Mouse (Mus musculus): Measurements from ENCODE around the gene 1700020A23Rik. TPM values are rescaled to one million over a fixed set of nuclear protein-coding genes. Genes with fewer than 3 reads are reported as not detected.
"Not testable (repeated sequence)": the region's sequence is repeated elsewhere in the genome, so short reads cannot be mapped to it uniquely, and the experiment has no call there.

The 1700020A23Rik gene
- polyA plus RNA-seq (2016; fragmentation: Nextera tagmentation; extraction: Ambion mirVana): 0.28 TPM in 1 of 2 replicates, not detected in the other

DNA sequence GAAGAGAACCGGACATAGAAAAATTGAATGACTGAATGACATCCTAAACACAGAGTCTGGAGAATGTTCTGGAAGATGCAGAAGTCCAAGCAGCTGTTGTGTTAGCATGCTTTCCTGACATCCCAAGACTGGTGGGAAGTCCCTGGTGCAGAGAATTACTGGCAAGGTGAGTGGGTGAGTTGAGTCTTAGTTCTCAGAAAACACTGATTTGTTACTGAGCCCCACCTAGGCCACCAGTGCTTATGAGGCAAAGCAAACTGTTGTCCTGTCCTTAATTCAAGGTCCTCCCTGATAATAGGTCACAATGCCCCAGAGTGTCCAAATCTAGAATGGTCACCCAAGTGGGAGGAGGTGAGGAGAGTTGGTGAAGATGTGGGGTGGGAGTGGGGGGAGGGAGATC is at the start of gene 1700020A23Rik, which contains the start of gene Gm28372:
Gene 1700020A23Rik, plus strand, starts transcription at position 321 of the 400 bp plus-strand sequence.
Gene Gm28372, plus strand, starts transcription at position 301 of the 400 bp plus-strand sequence.
- H3K36me3 ChIP-seq: no peaks in the 10 kb centered on the region
- no peak within 1 kb of the TSS for H3K4me3 ChIP-seq
- H3K27ac ChIP-seq: no peak within 1 kb of the TSS
- no peak for DNase-seq (ENCODE audit: low spot score)
- H3K4me1 ChIP-seq: no peaks in the 10 kb centered on the region
- no peaks in the 10 kb centered on the region for H3K9me3 ChIP-seq
- WGBS: 84% methylated on average over 1 of the region's 1 CpGs
- peaks cover 13% of the 10 kb centered on the region for H3K27me3 ChIP-seq (ENCODE audit: insufficient read depth, poor library complexity, severe bottlenecking)

DNA sequence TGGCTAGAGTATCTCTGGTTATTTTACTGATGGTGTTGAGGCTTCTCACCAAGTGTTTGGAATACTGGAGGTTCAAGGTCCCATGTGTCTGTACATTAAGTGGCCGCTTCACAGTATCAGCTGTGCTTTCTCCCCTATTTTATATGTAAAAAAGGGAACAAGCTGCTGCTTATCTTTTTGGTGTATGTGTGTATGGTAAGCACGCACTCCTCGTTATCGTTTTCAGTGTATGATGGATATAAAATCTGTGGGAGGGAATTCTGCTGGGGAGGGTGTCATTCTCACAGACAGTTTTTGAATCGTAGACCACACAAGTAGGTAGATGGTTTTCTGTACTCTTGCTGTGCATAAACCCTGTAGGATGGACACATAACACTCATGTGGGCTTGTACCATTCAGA is 47.5 kb upstream of the 1700020A23Rik start:
- Histone ChIP-seq H3K27me3 (ENCODE audit: insufficient read depth, poor library complexity, severe bottlenecking) (peaks cover 59% of the 10 kb centered on the region), H3K27ac (no peak overlapping the region)

DNA sequence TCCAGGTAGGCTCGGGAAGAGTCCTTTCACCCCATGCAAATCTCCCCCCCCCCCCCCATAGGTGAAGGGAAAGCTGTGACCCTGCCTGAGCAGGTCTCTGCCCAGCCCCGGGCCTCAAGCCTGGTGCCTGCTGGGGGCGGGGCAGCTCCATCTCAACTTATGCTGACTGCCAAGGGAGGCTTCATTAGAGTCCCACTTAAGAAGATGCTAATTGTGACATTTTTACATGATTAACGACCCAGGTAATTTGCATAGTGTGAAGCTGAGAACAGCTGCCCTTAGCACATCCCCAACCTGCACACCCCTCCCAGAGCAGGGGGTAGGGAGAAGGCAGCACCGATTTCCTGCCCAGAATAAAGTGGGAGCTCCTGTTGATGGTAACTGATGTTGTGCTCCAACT is 46.2 kb upstream of the 1700020A23Rik start:
- Histone ChIP-seq H3K27me3 (ENCODE audit: insufficient read depth, poor library complexity, severe bottlenecking) (peaks cover 72% of the 10 kb centered on the region), H3K36me3 (no peaks in the 10 kb centered on the region), H3K4me3 (no peak overlapping the region), H3K4me1 (peaks cover 12% of the 10 kb centered on the region; the same call in 1 of the 2 replicates), H3K9me3 (no peaks in the 10 kb centered on the region), H3K27ac (no peak overlapping the region)
- no peak for DNase-seq (ENCODE audit: low spot score)
- WGBS: 14% methylated on average over 5 of the region's 5 CpGs

More for the DNA sequence above, 47.5 kb upstream of the 1700020A23Rik start:
- WGBS: 88% methylated on average over 5 of the region's 5 CpGs
- no peak overlapping the region for H3K4me3 ChIP-seq
- H3K9me3 ChIP-seq: no peaks in the 10 kb centered on the region
- DNase-seq (ENCODE audit: low spot score): no peak
- H3K36me3 ChIP-seq: no peaks in the 10 kb centered on the region
- H3K4me1 ChIP-seq: peaks cover 10% of the 10 kb centered on the region; the same call in 1 of the 2 replicates

DNA sequence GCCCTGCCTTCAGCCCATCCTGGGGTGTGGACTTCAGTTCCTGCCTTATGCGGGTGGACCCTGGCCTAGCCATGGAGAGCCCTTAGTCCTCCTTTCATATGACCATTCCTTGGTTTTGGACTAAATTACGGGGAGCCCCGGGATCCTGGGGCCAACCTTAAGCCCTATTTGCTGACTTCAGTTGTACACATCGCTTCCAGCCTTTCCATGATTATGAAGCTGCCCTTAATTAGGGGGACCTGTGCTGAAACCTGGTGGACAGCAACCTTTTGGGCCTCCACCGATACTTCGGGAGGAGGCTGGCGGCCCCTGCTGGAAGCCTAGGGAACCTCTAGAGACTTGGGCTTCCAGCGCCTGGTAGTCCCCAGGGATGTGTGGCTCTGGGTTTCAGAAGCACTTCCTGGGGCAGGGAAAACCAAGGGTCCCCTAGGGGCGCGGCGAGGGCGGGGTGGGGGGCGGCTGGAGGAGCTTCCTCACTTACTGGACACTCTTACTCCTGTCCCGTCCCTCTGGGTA is 42.5 kb upstream of the 1700020A23Rik start:
- DNase-seq (ENCODE audit: low spot score): peak; percentile 81
- no peak overlapping the region for H3K4me3 ChIP-seq
- 2% methylated on average over 14 of the region's 14 CpGs for WGBS

DNA sequence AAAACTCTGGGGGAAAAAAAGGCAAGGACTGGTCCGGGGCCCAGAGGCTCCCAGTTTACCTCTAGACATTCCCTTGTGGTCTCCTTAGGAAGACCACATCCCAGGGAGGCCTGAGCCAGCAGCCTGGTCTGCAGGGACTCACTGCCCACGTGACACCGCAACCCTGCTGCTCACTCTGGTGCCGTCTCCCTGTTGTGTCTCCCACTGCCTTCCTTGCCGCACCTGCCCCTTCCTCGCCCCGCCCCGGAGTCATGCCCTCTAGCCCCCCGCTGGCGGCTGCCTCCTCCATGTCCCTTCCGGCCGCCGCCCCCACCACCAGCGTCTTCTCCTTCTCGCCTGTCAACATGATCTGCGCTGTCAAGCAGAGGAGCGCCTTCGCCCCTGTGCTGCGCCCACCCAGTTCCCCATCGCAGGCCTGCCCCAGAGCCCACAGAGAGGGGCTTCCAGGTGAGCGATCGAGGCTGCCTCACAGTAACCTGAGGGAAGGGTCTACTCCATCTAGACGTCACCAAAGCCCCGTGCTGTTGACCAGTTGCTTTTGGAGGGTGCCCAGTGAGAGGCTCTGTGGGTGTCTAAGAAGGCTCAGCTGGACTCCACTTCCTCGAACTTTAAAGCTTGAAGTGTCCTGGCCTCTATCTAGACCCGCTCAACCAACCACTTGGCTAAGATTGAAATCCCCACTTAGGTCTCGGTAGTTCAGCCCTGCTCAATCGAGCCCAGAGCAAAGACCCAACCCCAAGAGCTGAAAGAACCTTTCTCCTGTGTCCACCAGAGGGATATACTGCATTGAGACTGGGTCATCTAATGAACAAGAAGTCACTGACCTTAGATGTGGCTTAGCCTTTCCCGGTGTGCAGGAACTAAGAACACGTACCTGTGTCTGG is 39.6 kb upstream of the 1700020A23Rik start:
- peaks cover 21% of the 10 kb centered on the region for H3K4me1 ChIP-seq
- peak overlapping the region; percentile 71 for H3K4me3 ChIP-seq
- no peak for DNase-seq (ENCODE audit: low spot score)
- H3K36me3 ChIP-seq: no peaks in the 10 kb centered on the region
- H3K27me3 ChIP-seq (ENCODE audit: insufficient read depth, poor library complexity, severe bottlenecking): peaks cover 67% of the 10 kb centered on the region
- H3K9me3 ChIP-seq: no peaks in the 10 kb centered on the region
- WGBS: 5% methylated on average over 30 of the region's 30 CpGs
- peak overlapping the region; percentile 79 for H3K27ac ChIP-seq

More for the DNA sequence above, 42.5 kb upstream of the 1700020A23Rik start:
- H3K36me3 ChIP-seq: no peaks in the 10 kb centered on the region
- no peaks in the 10 kb centered on the region for H3K9me3 ChIP-seq
- no peak overlapping the region for H3K27ac ChIP-seq
- H3K27me3 ChIP-seq (ENCODE audit: insufficient read depth, poor library complexity, severe bottlenecking): peaks cover 94% of the 10 kb centered on the region
- H3K4me1 ChIP-seq: peaks cover 21% of the 10 kb centered on the region

DNA sequence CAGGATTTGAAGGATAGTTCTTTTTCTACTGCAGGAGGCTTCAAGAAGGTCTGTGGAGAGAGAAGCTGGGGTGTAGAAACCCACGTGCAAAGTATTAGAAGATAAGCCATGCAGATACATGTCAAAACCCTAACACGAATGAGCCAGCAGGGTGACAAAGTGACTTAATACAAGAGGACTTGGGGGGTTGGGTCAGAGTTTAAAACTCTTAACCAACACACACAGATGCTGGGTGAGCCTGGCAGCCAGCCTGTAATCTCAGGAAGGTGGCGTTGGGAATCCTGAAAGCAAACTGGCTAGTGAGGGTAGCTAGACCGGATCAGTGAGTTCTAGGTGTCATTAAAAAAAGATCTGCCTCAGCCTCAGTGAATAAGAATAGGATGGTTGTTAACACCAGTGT is 37.7 kb upstream of the 1700020A23Rik start:
- H3K9me3 ChIP-seq: no peaks in the 10 kb centered on the region
- DNase-seq (ENCODE audit: low spot score): no peak
- H3K4me3 ChIP-seq: no peak overlapping the region
- peaks cover 52% of the 10 kb centered on the region for H3K27me3 ChIP-seq (ENCODE audit: insufficient read depth, poor library complexity, severe bottlenecking)
- H3K4me1 ChIP-seq: peaks cover 12% of the 10 kb centered on the region
- no peak overlapping the region for H3K27ac ChIP-seq
- H3K36me3 ChIP-seq: no peaks in the 10 kb centered on the region
- 63% methylated on average over 4 of the region's 4 CpGs for WGBS

DNA sequence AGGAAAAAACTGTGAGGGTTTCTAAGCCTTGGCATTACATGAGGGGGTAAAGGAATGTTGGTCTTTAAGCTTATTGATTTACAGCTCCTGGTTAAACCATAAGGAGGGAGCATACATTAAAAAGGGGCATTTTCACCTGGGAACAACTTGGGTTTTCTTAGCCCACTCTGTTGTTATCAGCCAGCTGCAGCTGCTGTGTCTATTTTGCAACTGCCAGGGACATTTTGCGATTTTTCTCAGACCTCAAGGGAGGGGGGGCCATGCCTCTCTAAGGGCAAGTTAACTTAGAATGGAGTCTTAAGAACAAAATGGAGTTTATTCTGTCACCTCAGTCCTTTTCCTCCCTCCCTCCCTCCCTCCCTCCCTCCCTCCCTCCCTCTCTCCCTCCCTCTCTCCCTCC is 32.0 kb upstream of the 1700020A23Rik start:
- not testable (repeated sequence) for H3K36me3 ChIP-seq; H3K9me3 ChIP-seq; H3K4me3 ChIP-seq; DNase-seq (ENCODE audit: low spot score); H3K27ac ChIP-seq; H3K4me1 ChIP-seq
- H3K27me3 ChIP-seq (ENCODE audit: insufficient read depth, poor library complexity, severe bottlenecking): peaks cover 23% of the 10 kb centered on the region; the same call in 1 of the 2 replicates
- 40% methylated on average over 1 of the region's 1 CpGs for WGBS

DNA sequence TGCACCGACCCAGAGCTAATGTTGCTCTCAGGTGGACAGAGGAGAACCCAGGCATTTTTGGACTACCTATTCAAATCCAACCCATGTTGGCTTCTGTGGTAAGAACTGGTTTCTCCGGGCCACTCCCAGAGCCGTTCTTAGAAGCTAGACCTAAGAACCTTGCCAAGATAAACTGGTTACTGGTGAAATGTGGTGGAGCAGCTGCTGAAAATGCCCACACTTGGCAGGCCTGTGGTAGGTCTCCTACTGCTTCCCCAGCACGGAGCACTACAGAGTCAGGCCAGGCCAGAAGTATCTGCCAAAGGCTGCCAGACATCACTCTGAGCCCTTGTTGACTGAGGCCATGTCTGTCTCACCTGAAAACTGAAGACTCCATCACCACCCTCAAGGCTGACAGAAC is 30.1 kb upstream of the 1700020A23Rik start:
- Histone ChIP-seq H3K36me3 (no peaks in the 10 kb centered on the region), H3K9me3 (no peaks in the 10 kb centered on the region), H3K27ac (no peak overlapping the region), H3K4me1 (no peaks in the 10 kb centered on the region), H3K4me3 (no peak overlapping the region), H3K27me3 (ENCODE audit: insufficient read depth, poor library complexity, severe bottlenecking) (peaks cover 23% of the 10 kb centered on the region; the same call in 1 of the 2 replicates)
- 62% methylated on average over 4 of the region's 4 CpGs for WGBS
- DNase-seq (ENCODE audit: low spot score): no peak

DNA sequence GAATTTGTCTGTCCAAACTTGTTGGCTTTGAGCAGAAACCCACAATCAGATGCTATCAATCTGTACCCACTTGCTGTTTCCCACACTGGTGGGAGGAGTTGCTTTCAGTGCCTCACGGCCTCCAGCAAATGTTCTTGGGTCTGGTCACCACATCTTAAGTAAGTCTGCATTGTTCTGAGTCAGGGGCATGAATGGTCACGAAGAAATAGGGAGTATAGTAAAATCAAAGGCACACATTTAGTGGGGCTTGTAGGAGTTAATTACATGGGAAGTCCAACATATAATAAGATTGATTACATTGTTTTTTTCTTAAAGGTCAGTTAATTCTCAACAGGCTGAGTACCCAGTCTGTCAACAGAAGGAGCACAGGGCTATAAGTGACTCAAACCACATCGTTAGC is 21.9 kb upstream of the 1700020A23Rik start:
- DNase-seq (ENCODE audit: low spot score): no peak
- H3K36me3 ChIP-seq: no peaks in the 10 kb centered on the region
- WGBS: 66% methylated on average over 3 of the region's 3 CpGs

DNA sequence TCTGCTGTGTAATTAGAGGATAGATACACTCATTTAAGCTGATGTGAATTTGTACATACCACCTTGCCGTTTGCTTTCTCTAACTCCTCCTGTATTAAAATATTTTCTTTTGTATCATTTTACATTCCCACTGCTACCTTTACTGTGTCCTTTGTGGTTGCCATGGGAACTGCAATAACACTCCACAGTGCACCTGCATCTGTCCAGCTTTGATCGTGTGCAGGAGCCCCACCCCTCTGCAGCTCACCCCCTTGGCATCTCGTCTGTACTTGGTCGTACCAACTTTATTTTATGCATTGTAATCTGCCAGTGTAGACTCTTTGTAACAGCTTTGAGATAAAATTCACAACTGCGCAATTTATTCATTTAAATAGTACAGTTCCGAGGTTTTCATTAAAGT is 21.2 kb upstream of the 1700020A23Rik start:
- no peaks in the 10 kb centered on the region for H3K27me3 ChIP-seq (ENCODE audit: insufficient read depth, poor library complexity, severe bottlenecking)
- no peaks in the 10 kb centered on the region for H3K9me3 ChIP-seq
- no peak for DNase-seq (ENCODE audit: low spot score)
- no peak overlapping the region for H3K4me3 ChIP-seq
- H3K27ac ChIP-seq: no peak overlapping the region
- 81% methylated on average over 6 of the region's 6 CpGs for WGBS
- H3K36me3 ChIP-seq: no peaks in the 10 kb centered on the region
- no peaks in the 10 kb centered on the region for H3K4me1 ChIP-seq

More for the DNA sequence above, 21.9 kb upstream of the 1700020A23Rik start:
- Histone ChIP-seq H3K4me1 (no peaks in the 10 kb centered on the region), H3K9me3 (no peaks in the 10 kb centered on the region), H3K27ac (no peak overlapping the region), H3K27me3 (ENCODE audit: insufficient read depth, poor library complexity, severe bottlenecking) (no peaks in the 10 kb centered on the region), H3K4me3 (no peak overlapping the region)

DNA sequence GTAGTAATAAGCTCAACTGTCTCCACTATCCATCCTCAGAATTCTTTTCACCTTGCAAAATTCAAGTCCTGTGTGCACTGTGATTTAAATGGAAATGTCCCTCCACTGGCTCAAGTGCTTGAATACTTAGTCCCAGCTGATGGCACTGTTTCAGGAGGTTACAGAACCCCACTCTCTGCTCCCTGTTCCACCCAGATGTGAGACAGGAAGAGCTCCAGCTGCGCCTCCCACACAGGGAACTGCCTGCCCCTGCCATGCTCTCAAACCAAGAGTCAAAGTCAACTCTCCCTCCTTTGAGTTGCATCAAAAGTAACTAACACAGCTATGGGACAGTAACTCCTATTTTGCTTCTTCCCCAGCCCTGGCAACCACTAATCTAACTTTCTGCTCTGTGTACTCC is 18.8 kb upstream of the 1700020A23Rik start:
- Histone ChIP-seq H3K4me1 (no peaks in the 10 kb centered on the region), H3K36me3 (peaks cover 8% of the 10 kb centered on the region), H3K9me3 (no peaks in the 10 kb centered on the region), H3K27me3 (ENCODE audit: insufficient read depth, poor library complexity, severe bottlenecking) (no peaks in the 10 kb centered on the region), H3K4me3 (no peak overlapping the region), H3K27ac (no peak overlapping the region)
- 64% methylated on average over 1 of the region's 1 CpGs for WGBS
- no peak for DNase-seq (ENCODE audit: low spot score)

DNA sequence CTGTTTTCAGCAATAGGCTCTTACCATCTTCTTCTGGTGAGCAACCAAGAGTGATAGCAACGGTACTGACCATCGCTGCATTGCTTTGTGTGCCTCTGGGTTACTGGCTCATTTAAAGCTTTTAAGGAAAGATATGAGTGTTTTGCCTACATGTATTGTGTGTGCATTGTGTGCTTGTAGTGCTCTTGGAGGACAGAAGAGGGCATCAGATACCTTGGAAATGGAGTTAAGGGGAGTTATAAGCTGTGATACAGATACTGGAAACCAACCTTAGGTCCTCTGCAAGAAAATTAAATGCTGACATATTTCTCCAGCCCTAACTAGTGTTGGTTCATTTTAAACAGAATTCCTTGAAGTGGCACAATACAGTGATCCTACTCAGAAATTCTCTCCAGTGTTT is 16.3 kb upstream of the 1700020A23Rik start:
- DNase-seq (ENCODE audit: low spot score): no peak
- 75% methylated on average over 2 of the region's 2 CpGs for WGBS

DNA sequence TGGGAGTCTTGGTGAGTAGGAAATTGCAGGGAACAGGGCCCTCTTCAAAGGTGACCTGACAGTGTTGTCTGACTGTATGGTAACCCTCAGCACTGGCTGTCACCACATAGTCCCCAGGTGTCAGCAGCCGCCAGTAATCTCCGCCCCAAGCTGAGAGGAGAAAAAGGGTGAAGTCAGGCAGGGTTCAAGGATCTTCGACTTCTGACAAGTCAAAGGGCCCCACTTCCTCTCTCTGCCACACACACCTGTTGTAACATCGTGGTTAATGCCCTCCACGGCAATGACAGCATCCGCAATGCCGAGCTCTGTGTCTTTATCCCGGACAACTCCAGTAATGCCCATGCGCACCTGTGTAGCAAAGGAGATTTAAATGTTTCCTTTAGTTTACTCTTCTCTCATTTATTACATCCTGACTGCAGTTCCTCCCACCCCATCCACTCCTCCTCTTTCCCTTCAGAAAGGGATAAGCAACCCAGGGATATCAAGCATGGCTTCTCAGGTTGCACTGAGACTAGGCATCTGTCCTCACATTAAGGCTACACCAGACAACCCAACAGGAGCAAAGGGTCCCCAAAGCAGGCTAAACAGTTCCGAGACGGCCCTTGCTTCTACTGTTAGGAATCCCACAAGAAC is 13.9 kb upstream of the 1700020A23Rik start:
- H3K36me3 ChIP-seq: peaks cover 45% of the 10 kb centered on the region

More for the DNA sequence above, 16.3 kb upstream of the 1700020A23Rik start:
- Histone ChIP-seq H3K27me3 (ENCODE audit: insufficient read depth, poor library complexity, severe bottlenecking) (no peaks in the 10 kb centered on the region), H3K4me1 (no peaks in the 10 kb centered on the region), H3K27ac (no peak overlapping the region), H3K9me3 (no peaks in the 10 kb centered on the region), H3K36me3 (peaks cover 24% of the 10 kb centered on the region), H3K4me3 (no peak overlapping the region)

More for the DNA sequence above, 13.9 kb upstream of the 1700020A23Rik start:
- Histone ChIP-seq H3K27me3 (ENCODE audit: insufficient read depth, poor library complexity, severe bottlenecking) (peaks cover 4% of the 10 kb centered on the region), H3K4me3 (no peak overlapping the region), H3K27ac (no peak overlapping the region), H3K9me3 (no peaks in the 10 kb centered on the region), H3K4me1 (no peaks in the 10 kb centered on the region)
- WGBS: 80% methylated on average over 11 of the region's 11 CpGs
- DNase-seq (ENCODE audit: low spot score): peak; percentile 52
